Mouse (Mus musculus) MEL (cell line): ENCODE data around the gene Exoc5. TPM values are rescaled to one million over a fixed set of nuclear protein-coding genes. Genes with fewer than 3 reads are reported as not detected.

ENCODE experiments used
- DNase-seq: peaks from one replicate; pipeline ENCODE4 v3.0.0; 2011; ENCODE audit warnings: low read depth, low spot score
- H3K27ac ChIP-seq: 2 replicates; pipeline ENCODE4 v1.5.1; 2012; ENCODE audit warnings: low read depth, mild to moderate bottlenecking, control low read depth, low read length, moderate library complexity; ENCODE audit not compliant: control insufficient read depth
- H3K27me3 ChIP-seq, 2 experiments: fragments of 150-350 bp in 1 of 2; sonication (generic) in 1 of 2; 2 replicates each; pipeline ENCODE4 v1.6.1; 2012; ENCODE audit warnings: low read length in 2 of 2, mild to moderate bottlenecking in 2 of 2, improper control_type of control experiment in 1 of 2, moderate library complexity in 1 of 2; ENCODE audit not compliant: insufficient read depth in 2 of 2, control insufficient read depth in 1 of 2
- H3K36me3 ChIP-seq, 2 experiments: 2 replicates each; pipeline ENCODE4 v1.6.1; 2012 to 2014; ENCODE audit warnings: low read length in 2 of 2, improper control_type of control experiment in 1 of 2, inconsistent platforms in 1 of 2, mild to moderate bottlenecking in 1 of 2; ENCODE audit not compliant: insufficient read depth in 2 of 2, control insufficient read depth in 1 of 2
- H3K4me1 ChIP-seq, 2 experiments: fragments of 150-350 bp in 1 of 2; sonication (generic) in 1 of 2; 2 replicates each; pipeline ENCODE4 v1.6.1; 2012; ENCODE audit warnings: low read length in 2 of 2, improper control_type of control experiment in 1 of 2, mild to moderate bottlenecking in 1 of 2; ENCODE audit not compliant: insufficient read depth in 2 of 2, control insufficient read depth in 1 of 2
- H3K4me3 ChIP-seq, 2 experiments: fragments of 150-350 bp in 1 of 2; sonication (generic) in 1 of 2; 2 replicates each; pipeline ENCODE4 v1.5.1; 2012; ENCODE audit warnings: low read depth in 2 of 2, low read length in 2 of 2, mild to moderate bottlenecking in 2 of 2, moderate library complexity in 2 of 2, control low read depth in 1 of 2, improper control_type of control experiment in 1 of 2; ENCODE audit not compliant: control insufficient read depth in 1 of 2, insufficient read depth in 1 of 2
- H3K79me2 ChIP-seq: 2 replicates; pipeline ENCODE4 v1.6.1; 2012; ENCODE audit warnings: mild to moderate bottlenecking, low read length, moderate library complexity; ENCODE audit not compliant: control insufficient read depth, poor library complexity, insufficient read depth
- H3K9ac ChIP-seq: 2 replicates; pipeline ENCODE4 v1.6.1; 2012; ENCODE audit warnings: low read depth, mild to moderate bottlenecking, control low read depth, low read length, moderate library complexity; ENCODE audit not compliant: control insufficient read depth, poor library complexity, severe bottlenecking
- H3K9me3 ChIP-seq: fragments of 150-350 bp; sonication (generic); replicated peaks from 2 replicates; pipeline ENCODE4 v1.6.1; 2012; ENCODE audit warnings: mild to moderate bottlenecking, low read length, improper control_type of control experiment, moderate library complexity; ENCODE audit not compliant: insufficient read depth
- CHD2 ChIP-seq: IDR thresholded peaks from 2 replicates; pipeline ENCODE4 v1.6.1; 2011; ENCODE audit warnings: low read length, improper control_type of control experiment
- CTCF ChIP-seq, 3 experiments: IDR thresholded peaks in 2 of 3; conservative IDR thresholded peaks in 1 of 3; 2 replicates each; pipeline ENCODE4 v1.5.1; 2011 to 2012; ENCODE audit warnings: low read length in 3 of 3, low read depth in 2 of 3, mild to moderate bottlenecking in 2 of 3, improper control_type of control experiment in 1 of 3, inconsistent platforms in 1 of 3, mixed read lengths in 1 of 3, moderate library complexity in 1 of 3; ENCODE audit not compliant: control insufficient read depth in 1 of 3, insufficient read depth in 1 of 3, poor library complexity in 1 of 3, severe bottlenecking in 1 of 3
- ELF1 ChIP-seq: IDR thresholded peaks from 2 replicates; pipeline ENCODE4 v1.6.1; 2014; ENCODE audit warnings: low read depth, mild to moderate bottlenecking, inconsistent platforms, low read length, improper control_type of control experiment, moderate library complexity
- ETS1 ChIP-seq: IDR thresholded peaks from 2 replicates; pipeline ENCODE4 v1.6.1; 2012; ENCODE audit warnings: low read depth, mild to moderate bottlenecking, inconsistent platforms, low read length, improper control_type of control experiment, moderate library complexity
- JUND ChIP-seq: IDR thresholded peaks from 2 replicates; pipeline ENCODE4 v1.6.1; 2011; ENCODE audit warnings: low read depth, mild to moderate bottlenecking, improper control_type of control experiment, low read length
- KAT2A ChIP-seq: conservative IDR thresholded peaks from 2 replicates; pipeline ENCODE4 v1.6.1; 2012; ENCODE audit warnings: low read depth, low read length, improper control_type of control experiment, inconsistent platforms
- MEF2A ChIP-seq: IDR thresholded peaks from 2 replicates; pipeline ENCODE4 v1.6.1; 2014; ENCODE audit warnings: low read depth, mild to moderate bottlenecking, inconsistent platforms, low read length, improper control_type of control experiment; ENCODE audit not compliant: poor library complexity, insufficient replicate concordance, severe bottlenecking; ENCODE audit errors: extremely low read depth
- MYC ChIP-seq: IDR thresholded peaks from 2 replicates; pipeline ENCODE4 v1.6.1; 2011; ENCODE audit warnings: low read depth, mild to moderate bottlenecking, low read length, improper control_type of control experiment, moderate library complexity
- POLR2A ChIP-seq, 2 experiments: IDR thresholded peaks; 2 replicates each; pipeline ENCODE4 v1.6.1; 2011 to 2012; ENCODE audit warnings: low read length in 2 of 2, mild to moderate bottlenecking in 2 of 2, control low read depth in 1 of 2, improper control_type of control experiment in 1 of 2, low read depth in 1 of 2, moderate library complexity in 1 of 2; ENCODE audit not compliant: control insufficient read depth in 1 of 2, insufficient read depth in 1 of 2, poor library complexity in 1 of 2
- POLR2AphosphoS2 ChIP-seq: IDR thresholded peaks from 2 replicates; pipeline ENCODE4 v1.6.1; 2011; ENCODE audit warnings: low read length, improper control_type of control experiment
- RAD21 ChIP-seq: IDR thresholded peaks from 2 replicates; pipeline ENCODE4 v1.6.1; 2011; ENCODE audit warnings: mild to moderate bottlenecking, low read depth, low read length, improper control_type of control experiment
- RCOR1 ChIP-seq: IDR thresholded peaks from 2 replicates; pipeline ENCODE4 v1.6.1; 2012; ENCODE audit warnings: low read depth, mild to moderate bottlenecking, inconsistent platforms, low read length, improper control_type of control experiment
- SMC3 ChIP-seq: IDR thresholded peaks from 2 replicates; pipeline ENCODE4 v1.6.1; 2011; ENCODE audit warnings: low read depth, low read length, improper control_type of control experiment
- TAL1 ChIP-seq: IDR thresholded peaks from 2 replicates; pipeline ENCODE4 v1.6.1; 2012; ENCODE audit warnings: mild to moderate bottlenecking, inconsistent platforms, low read length, moderate library complexity, mixed read lengths
- ZC3H11A ChIP-seq: IDR thresholded peaks from 2 replicates; pipeline ENCODE4 v1.6.1; 2012; ENCODE audit warnings: low read depth, mild to moderate bottlenecking, inconsistent platforms, low read length, improper control_type of control experiment
- ZMIZ1 ChIP-seq: IDR thresholded peaks from 2 replicates; pipeline ENCODE4 v1.6.1; 2012; ENCODE audit warnings: low read depth, mild to moderate bottlenecking, inconsistent platforms, low read length, improper control_type of control experiment, moderate library complexity
- ZNF384 ChIP-seq: IDR thresholded peaks from 2 replicates; pipeline ENCODE4 v1.6.1; 2012; ENCODE audit warnings: low read depth, mild to moderate bottlenecking, inconsistent platforms, low read length, improper control_type of control experiment
- polyA plus RNA-seq, 2 experiments: library from polyadenylated mRNA; stranded (reverse) in 1 of 2; unstranded in 1 of 2; fragments of >175 nt in 1 of 2; fragments of >200 nt in 1 of 2; gene quantifications; 2 replicates each; pipeline versions ENCODE4 v1.2.1 to v1.2.4; 2012; ENCODE audit warnings: low replicate concordance in 2 of 2, low read depth in 1 of 2; ENCODE audit not compliant: insufficient read length in 2 of 2, insufficient read depth in 1 of 2, missing spikeins in 1 of 2
- total RNA-seq: library from RNA; depleted of rRNA; stranded (reverse); fragments of 300-350 nt; gene quantifications from 2 replicates; pipeline ENCODE4 v1.2.3, GENCODE M21; 2012

Exoc5 gene
- total and polyA plus RNA-seq, 3 experiments, result 23.0 to 56.4 (median 34.9) TPM

- Histone ChIP-seq H3K4me3 (no peak overlapping the region), H3K27ac (no peak overlapping the region), H3K27me3 (no peaks in the 10 kb centered on the region), H3K79me2 (no peaks in the 10 kb centered on the region; the same call in 1 of the 2 replicates), H3K36me3 (no peaks in the 10 kb centered on the region; a peak in 2 of 4 replicates), H3K9me3 (no peaks in the 10 kb centered on the region), H3K4me1 (no peaks in the 10 kb centered on the region), H3K9ac (no peak overlapping the region)
- TF ChIP-seq ZNF384 (no peak), CTCF (IDR thresholded peaks at IDR 0.05 in 2 of 3, conservative IDR thresholded peaks at IDR 0.05 in 1 of 3; ENCODE audit: control insufficient read depth in 1 of 3, insufficient read depth in 1 of 3, low read depth in 2 of 3, low read length in 3 of 3, poor library complexity in 1 of 3, severe bottlenecking in 1 of 3) (no peak), MEF2A (no peak), POLR2A (IDR thresholded peaks at IDR 0.05; ENCODE audit: control insufficient read depth in 1 of 2, insufficient read depth in 1 of 2, low read depth in 1 of 2, low read length in 2 of 2, poor library complexity in 1 of 2) (no peak), ZMIZ1 (no peak), CHD2 (no peak), JUND (no peak), TAL1 (no peak), KAT2A (no peak), MYC (no peak), ETS1 (no peak), ELF1 (no peak)
- DNase-seq, result no peak
Observed at GRCm38 (mm10) chr14:49078820-49079219, 12.4 kb upstream of the Exoc5 start.

DNA sequence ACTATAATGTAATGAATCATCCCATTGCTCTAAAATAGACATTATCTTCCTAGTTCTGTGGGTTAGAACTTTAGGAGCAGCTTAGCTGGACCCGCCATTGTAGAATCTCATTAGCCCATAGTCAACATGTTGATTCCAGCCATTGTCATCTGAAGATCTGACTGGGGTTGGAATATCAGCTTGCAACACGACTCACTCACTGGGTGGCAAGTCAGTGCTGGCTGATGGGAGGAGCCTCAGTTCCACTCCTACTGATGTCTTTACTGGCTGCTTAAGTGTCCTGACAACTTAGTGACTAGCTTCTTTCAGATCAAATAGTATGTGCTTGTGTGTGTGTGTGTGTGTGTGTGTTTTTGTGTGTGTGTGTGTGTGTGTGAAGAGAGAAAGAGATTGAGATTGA lies 7.9 kb upstream of the Exoc5 start:
- Histone ChIP-seq H3K79me2 (peaks cover 6% of the 10 kb centered on the region; the same call in 1 of the 2 replicates), H3K4me3 (no peak overlapping the region), H3K4me1 (peaks cover 0 to 8% of the 10 kb centered on the region in 2 experiments; a peak in 3 of 4 replicates), H3K27me3 (no peaks in the 10 kb centered on the region), H3K27ac (no peak overlapping the region), H3K9ac (no peak overlapping the region), H3K36me3 (peaks cover 0 to 10% of the 10 kb centered on the region in 2 experiments), H3K9me3 (no peaks in the 10 kb centered on the region)
- peak; percentile 23 for DNase-seq
- TF ChIP-seq RCOR1 (no peak), POLR2AphosphoS2 (no peak), MEF2A (no peak), ZMIZ1 (no peak), RAD21 (no peak)

DNA sequence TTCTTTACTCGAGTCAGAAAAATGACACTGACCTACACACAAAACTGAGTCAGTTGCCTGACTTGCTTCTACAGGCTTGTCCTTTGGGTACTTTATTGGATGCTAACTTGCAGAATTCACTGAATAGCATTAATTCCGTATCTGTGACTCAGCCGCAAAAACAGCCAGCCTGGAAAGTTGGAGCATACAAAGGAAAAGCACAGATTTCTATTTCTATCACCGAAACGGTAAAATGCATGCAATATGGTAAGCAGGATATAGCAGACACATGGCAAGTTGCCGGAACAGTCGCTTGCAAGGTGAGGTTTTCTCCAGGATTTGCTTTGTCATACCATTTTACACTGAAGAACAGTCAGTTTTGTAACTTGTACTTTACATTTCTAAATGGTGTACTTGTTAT lies 7.4 kb upstream of the Exoc5 start:
- H3K27me3 ChIP-seq, result no peaks in the 10 kb centered on the region
- no peak overlapping the region for H3K27ac ChIP-seq

More for the DNA sequence above, 7.4 kb upstream of the Exoc5 start:
- H3K4me1 ChIP-seq, result peaks cover 0 to 11% of the 10 kb centered on the region in 2 experiments; a peak in 3 of 4 replicates
- H3K79me2 ChIP-seq, result peaks cover 6% of the 10 kb centered on the region; the same call in 1 of the 2 replicates
- TF ChIP-seq ZC3H11A, result no peak
- TF ChIP-seq SMC3, result no peak
- TF ChIP-seq RCOR1, result no peak
- TF ChIP-seq, all 39 proteins: peak for 0
- H3K36me3 ChIP-seq, result peaks cover 0 to 14% of the 10 kb centered on the region in 2 experiments
- no peak overlapping the region for H3K4me3 ChIP-seq
- no peak overlapping the region for H3K9ac ChIP-seq
- no peak for DNase-seq
- H3K9me3 ChIP-seq, result no peaks in the 10 kb centered on the region
